Mouse (Mus musculus) retina, embryonic 14.5 days (tissue): ENCODE results near the gene Eif4e2.

ENCODE experiments used
- DNase-seq: peaks from one replicate; pipeline ENCODE4 v3.0.0-alpha.2; 2015; ENCODE audit warnings: low spot score

Gene Eif4e2

GRCm38 (mm10) chr1:87263257-87263656, 49.5 kb downstream of the Eif4e2 start:
- DNase-seq: peak; percentile 34

GRCm38 (mm10) chr1:87263796-87264133, 50.1 kb downstream of the Eif4e2 start:
- DNase-seq: no peak

GRCm38 (mm10) chr1:87264134-87265006, 50.7 kb downstream of the Eif4e2 start, which contains the start of gene Efhd1:
Efhd1 (plus strand) TSS chr1:87264363.
- DNase-seq: peak; percentile 58

- DNase-seq: peak; percentile 51
Measured at GRCm38 (mm10) chr1:87265200-87265599, 51.5 kb downstream of the Eif4e2 start.

- DNase-seq: no peak
Measured at GRCm38 (mm10) chr1:87266296-87267090, 52.8 kb downstream of the Eif4e2 start.

- no peak for DNase-seq
Measured at GRCm38 (mm10) chr1:87270204-87270603, 56.5 kb downstream of the Eif4e2 start.

- DNase-seq: peak; percentile 51
Measured at GRCm38 (mm10) chr1:87270641-87271467, 57.1 kb downstream of the Eif4e2 start.

GRCm38 (mm10) chr1:87271596-87271995, 57.9 kb downstream of the Eif4e2 start:
- no peak for DNase-seq

GRCm38 (mm10) chr1:87272462-87272861, 58.7 kb downstream of the Eif4e2 start:
- DNase-seq: no peak

- DNase-seq: no peak
Measured at GRCm38 (mm10) chr1:87273514-87273942, 59.8 kb downstream of the Eif4e2 start.

- DNase-seq: no peak
Measured at GRCm38 (mm10) chr1:87274134-87274533, 60.4 kb downstream of the Eif4e2 start.

- DNase-seq: no peak
Measured at GRCm38 (mm10) chr1:87275151-87275550, 61.4 kb downstream of the Eif4e2 start.

GRCm38 (mm10) chr1:87276056-87276455, 62.3 kb downstream of the Eif4e2 start:
- no peak for DNase-seq

- DNase-seq: no peak
Measured at GRCm38 (mm10) chr1:87280281-87280680, 66.6 kb downstream of the Eif4e2 start.

GRCm38 (mm10) chr1:87281599-87282412, 68.1 kb downstream of the Eif4e2 start:
- no peak for DNase-seq

GRCm38 (mm10) chr1:87282413-87282788, 68.7 kb downstream of the Eif4e2 start:
- no peak for DNase-seq

GRCm38 (mm10) chr1:87283410-87283960, 69.8 kb downstream of the Eif4e2 start:
- no peak for DNase-seq

- no peak for DNase-seq
Measured at GRCm38 (mm10) chr1:87287105-87287504, 73.4 kb downstream of the Eif4e2 start.
